Mouse (Mus musculus): Measurements from ENCODE around the gene 4930512M02Rik. TPM values are rescaled to one million over a fixed set of nuclear protein-coding genes. Genes with fewer than 3 reads are reported as not detected.

Gene 4930512M02Rik
- polyA plus RNA-seq, 1 experiment, result not detected

- TF ChIP-seq POLR2A (IDR thresholded peaks at IDR 0.05; ENCODE audit: insufficient read depth, low read depth, low read length), result no peak
- TF ChIP-seq CTCF (IDR thresholded peaks at IDR 0.05; ENCODE audit: insufficient read depth, low read depth, low read length), result no peak
- Histone ChIP-seq H3K4me3 (ENCODE audit: insufficient read depth, low read depth, low read length) (no peak overlapping the region), H3K27ac (ENCODE audit: insufficient read depth, low read depth, low read length) (no peak overlapping the region), H3K4me1 (ENCODE audit: control insufficient read depth, insufficient read depth, low read length) (no peaks in the 10 kb centered on the region)
- WGBS, result 44% methylated on average over 11 of the region's 11 CpGs
Measured at GRCm38 (mm10) chr11:11557173-11557967, 70.3 kb downstream of the 4930512M02Rik start.

DNA sequence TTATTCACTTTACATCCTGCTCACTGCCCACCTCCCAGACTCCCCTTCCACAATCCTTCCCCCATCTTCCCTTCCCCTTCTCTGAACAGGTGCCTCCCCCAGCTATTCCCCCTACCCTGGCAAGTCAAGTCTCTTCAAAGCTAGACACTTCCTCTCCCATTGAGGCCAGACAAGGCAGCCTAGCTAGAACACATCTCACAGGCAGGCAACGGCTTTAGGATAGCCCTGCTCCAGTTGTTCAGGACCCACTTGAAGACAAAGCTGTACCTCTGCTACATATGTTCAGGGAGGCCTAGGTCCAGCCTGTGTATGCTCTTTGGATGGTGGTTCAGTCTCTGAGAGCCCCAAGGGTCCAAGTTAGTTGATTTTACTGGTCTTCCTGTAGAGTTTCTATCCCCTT, 71.4 kb downstream of the 4930512M02Rik start:
- WGBS, result 88% methylated on average over 1 of the region's 1 CpGs
- no peak overlapping the region for H3K4me3 ChIP-seq (ENCODE audit: insufficient read depth, low read depth, low read length)
- no peak overlapping the region for H3K27ac ChIP-seq (ENCODE audit: insufficient read depth, low read depth, low read length)
- TF ChIP-seq POLR2A (IDR thresholded peaks at IDR 0.05; ENCODE audit: insufficient read depth, low read depth, low read length), result no peak
- no peak for TF ChIP-seq CTCF (IDR thresholded peaks at IDR 0.05; ENCODE audit: insufficient read depth, low read depth, low read length)
- no peaks in the 10 kb centered on the region for H3K4me1 ChIP-seq (ENCODE audit: control insufficient read depth, insufficient read depth, low read length)

- WGBS, result 77% methylated on average over 8 of the region's 8 CpGs
- Histone ChIP-seq H3K27ac (ENCODE audit: insufficient read depth, low read depth, low read length) (no peak overlapping the region), H3K4me1 (ENCODE audit: control insufficient read depth, insufficient read depth, low read length) (no peaks in the 10 kb centered on the region), H3K4me3 (ENCODE audit: insufficient read depth, low read depth, low read length) (no peak overlapping the region)
- no peak for TF ChIP-seq CTCF (IDR thresholded peaks at IDR 0.05; ENCODE audit: insufficient read depth, low read depth, low read length)
- TF ChIP-seq POLR2A (IDR thresholded peaks at IDR 0.05; ENCODE audit: insufficient read depth, low read depth, low read length), result no peak
Measured at GRCm38 (mm10) chr11:11555563-11555962, 72.1 kb downstream of the 4930512M02Rik start.

DNA sequence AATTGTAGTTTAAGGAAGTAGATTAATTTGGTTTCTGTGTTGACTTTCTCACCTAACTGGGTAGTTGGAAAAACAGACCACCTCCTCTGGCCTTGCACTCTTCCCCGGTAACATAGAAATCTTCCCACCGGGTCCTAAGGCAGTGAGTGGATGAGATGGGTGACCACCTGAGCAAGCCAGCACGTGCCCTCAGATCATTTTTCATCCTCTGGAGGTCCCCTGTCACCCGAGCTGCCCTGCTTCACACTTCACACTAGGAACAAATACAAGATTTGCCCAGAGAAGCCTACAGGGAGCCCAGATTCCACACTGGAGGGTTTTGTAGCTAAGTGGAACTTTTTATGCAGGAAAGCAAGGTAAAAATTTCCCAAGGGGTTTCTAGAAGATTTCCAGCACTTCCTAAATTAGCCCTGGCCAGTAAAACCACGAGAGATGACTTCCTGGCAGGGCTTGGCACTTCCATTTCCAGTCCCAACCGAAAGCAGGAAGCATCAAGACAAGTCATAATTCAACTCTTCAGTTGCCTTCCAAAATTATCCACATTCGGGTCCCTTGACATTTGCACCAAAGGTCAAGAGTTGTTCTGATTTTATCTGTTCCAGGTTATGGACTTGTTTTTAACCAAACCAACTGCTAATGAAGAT, 79.9 kb downstream of the 4930512M02Rik start:
- Histone ChIP-seq H3K4me1 (ENCODE audit: control insufficient read depth, insufficient read depth, low read length) (no peaks in the 10 kb centered on the region), H3K27ac (ENCODE audit: insufficient read depth, low read depth, low read length) (no peak overlapping the region), H3K4me3 (ENCODE audit: insufficient read depth, low read depth, low read length) (no peak overlapping the region)
- TF ChIP-seq POLR2A (IDR thresholded peaks at IDR 0.05; ENCODE audit: insufficient read depth, low read depth, low read length), result no peak
- no peak for TF ChIP-seq CTCF (IDR thresholded peaks at IDR 0.05; ENCODE audit: insufficient read depth, low read depth, low read length)
- 78% methylated on average over 7 of the region's 7 CpGs for WGBS

- TF ChIP-seq POLR2A (IDR thresholded peaks at IDR 0.05; ENCODE audit: insufficient read depth, low read depth, low read length) (no peak), CTCF (IDR thresholded peaks at IDR 0.05; ENCODE audit: insufficient read depth, low read depth, low read length) (no peak)
- no peak overlapping the region for H3K4me3 ChIP-seq (ENCODE audit: insufficient read depth, low read depth, low read length)
- no peaks in the 10 kb centered on the region for H3K4me1 ChIP-seq (ENCODE audit: control insufficient read depth, insufficient read depth, low read length)
- 82% methylated on average over 7 of the region's 7 CpGs for WGBS
- no peak overlapping the region for H3K27ac ChIP-seq (ENCODE audit: insufficient read depth, low read depth, low read length)
Measured at GRCm38 (mm10) chr11:11546903-11547511, 80.6 kb downstream of the 4930512M02Rik start.

DNA sequence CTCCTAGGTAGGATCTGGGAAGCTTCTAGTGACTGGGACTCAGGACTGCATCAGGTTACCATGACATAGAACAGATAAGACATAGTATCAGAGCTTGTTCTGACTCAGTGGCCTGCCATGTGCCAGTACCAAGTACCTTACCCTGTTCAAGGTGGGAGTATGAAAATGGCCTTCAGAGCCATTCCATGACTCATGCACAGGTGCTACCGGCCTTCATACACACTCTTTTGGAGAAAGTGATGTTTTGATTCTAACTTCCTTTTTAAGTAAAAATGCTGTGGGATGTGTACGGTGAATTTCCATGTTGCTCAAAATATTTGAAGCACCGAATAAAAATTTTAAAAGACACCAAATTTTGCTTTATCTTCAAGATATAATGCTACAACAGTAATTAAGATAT, 81.7 kb downstream of the 4930512M02Rik start:
- H3K4me3 ChIP-seq (ENCODE audit: insufficient read depth, low read depth, low read length), result no peak overlapping the region
- WGBS, result 86% methylated on average over 3 of the region's 3 CpGs
- TF ChIP-seq CTCF (IDR thresholded peaks at IDR 0.05; ENCODE audit: insufficient read depth, low read depth, low read length), result no peak
- TF ChIP-seq POLR2A (IDR thresholded peaks at IDR 0.05; ENCODE audit: insufficient read depth, low read depth, low read length), result no peak
- H3K27ac ChIP-seq (ENCODE audit: insufficient read depth, low read depth, low read length), result no peak overlapping the region
- no peaks in the 10 kb centered on the region for H3K4me1 ChIP-seq (ENCODE audit: control insufficient read depth, insufficient read depth, low read length)

Other genes with a start within 250 kb of the 4930512M02Rik start
- not detected in 2 replicates for gene Spata48, start 165.7 kb downstream of the 4930512M02Rik start, polyA plus RNA-seq (2012; ENCODE audit: insufficient read depth, insufficient read length, low replicate concordance, missing spikeins)
- not detected in 2 replicates for gene Zpbp, start 165.4 kb downstream of the 4930512M02Rik start, polyA plus RNA-seq (2012; ENCODE audit: insufficient read depth, insufficient read length, low replicate concordance, missing spikeins)
- 59.5 TPM in 1 of 2 replicates, not detected in the other for gene Ikzf1, start 57.2 kb upstream of the 4930512M02Rik start, polyA plus RNA-seq (2012; ENCODE audit: insufficient read depth, insufficient read length, low replicate concordance, missing spikeins)
- gene Fignl1, start 181.1 kb upstream of the 4930512M02Rik start, polyA plus RNA-seq (2012; ENCODE audit: insufficient read depth, insufficient read length, low replicate concordance, missing spikeins), result not detected in 2 replicates